Mouse (Mus musculus): ENCODE data around the gene Zbtb8b.
"Not testable (repeated sequence)": the region's sequence is repeated elsewhere in the genome, so short reads cannot be mapped to it uniquely, and the experiment has no call there.

Gene Zbtb8b

GRCm38 (mm10) chr4:129440340-129441063, at the start of gene Zbtb8b:
Zbtb8b (minus strand) TSS chr4:129440853.
- DNase-seq (ENCODE audit: low spot score in 2 of 2), result no peak

GRCm38 (mm10) chr4:129481090-129481489, 40.4 kb upstream of the Zbtb8b start:
- no peak for DNase-seq (ENCODE audit: low spot score in 2 of 2)

- no peak for DNase-seq (ENCODE audit: low spot score in 2 of 2)
Observed at GRCm38 (mm10) chr4:129479863-129480262, 39.2 kb upstream of the Zbtb8b start.

GRCm38 (mm10) chr4:129476047-129476446, 35.4 kb upstream of the Zbtb8b start:
- no peak for DNase-seq (ENCODE audit: low spot score in 2 of 2)

GRCm38 (mm10) chr4:129464286-129464815, 23.7 kb upstream of the Zbtb8b start:
- DNase-seq (ENCODE audit: low spot score in 2 of 2), result no peak

DNA sequence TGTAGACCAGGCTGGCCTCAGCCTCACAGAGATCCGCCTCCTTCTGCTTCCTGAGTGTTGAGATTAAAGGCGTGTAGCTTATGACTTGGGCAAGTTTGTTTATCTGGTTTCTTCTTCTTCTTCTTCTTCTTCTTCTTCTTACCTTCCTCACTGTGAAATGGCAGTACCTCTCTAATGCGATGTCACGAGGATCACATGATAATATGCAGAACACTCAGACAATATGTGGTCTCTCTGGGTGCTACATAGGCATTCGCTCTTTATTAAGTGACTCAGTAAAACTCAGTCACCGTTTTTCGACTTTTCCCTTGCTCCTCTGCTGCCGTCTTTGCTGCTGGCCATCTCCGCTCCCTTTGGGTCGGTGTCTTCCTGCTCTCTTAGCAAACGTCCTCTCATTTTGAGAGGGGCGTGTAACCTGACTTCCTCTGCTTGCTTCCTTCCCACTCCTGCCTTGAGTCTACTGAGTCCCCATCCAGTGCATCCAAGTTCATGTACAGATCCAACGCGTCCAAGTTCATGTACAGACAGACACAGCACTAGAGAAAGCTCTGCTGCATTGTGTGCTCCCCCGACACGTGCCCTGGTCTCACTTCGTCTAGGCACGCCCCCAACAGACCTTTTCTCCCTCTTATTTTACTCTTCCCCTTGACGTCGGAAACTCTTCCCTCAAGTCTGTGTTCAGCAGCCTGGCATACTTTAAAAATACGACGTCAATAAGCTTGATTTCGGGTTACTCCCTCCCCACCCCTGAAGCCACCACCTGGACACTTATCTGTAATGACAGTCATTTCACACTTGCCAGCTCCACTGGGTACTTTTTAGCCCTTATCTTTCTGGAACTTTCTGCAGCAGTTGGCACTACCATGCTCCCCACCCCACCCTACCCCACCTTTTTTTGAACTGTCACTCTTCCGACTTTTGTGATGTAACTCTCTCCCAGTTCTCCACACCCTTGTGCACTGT, 22.7 kb upstream of the Zbtb8b start:
- peak; percentile 25 to 37 for DNase-seq (ENCODE audit: low spot score in 2 of 2)

GRCm38 (mm10) chr4:129462118-129462517, 21.5 kb upstream of the Zbtb8b start:
- DNase-seq (ENCODE audit: low spot score in 2 of 2), result no peak

GRCm38 (mm10) chr4:129461183-129461960, 20.7 kb upstream of the Zbtb8b start, which contains the start of gene Bsdc1:
Bsdc1 (plus strand) TSS chr4:129461581.
- peak; percentile 99 for DNase-seq (ENCODE audit: low spot score in 2 of 2)

- DNase-seq (ENCODE audit: low spot score in 2 of 2), result no peak
Observed at GRCm38 (mm10) chr4:129460827-129461182, 20.2 kb upstream of the Zbtb8b start.

DNA sequence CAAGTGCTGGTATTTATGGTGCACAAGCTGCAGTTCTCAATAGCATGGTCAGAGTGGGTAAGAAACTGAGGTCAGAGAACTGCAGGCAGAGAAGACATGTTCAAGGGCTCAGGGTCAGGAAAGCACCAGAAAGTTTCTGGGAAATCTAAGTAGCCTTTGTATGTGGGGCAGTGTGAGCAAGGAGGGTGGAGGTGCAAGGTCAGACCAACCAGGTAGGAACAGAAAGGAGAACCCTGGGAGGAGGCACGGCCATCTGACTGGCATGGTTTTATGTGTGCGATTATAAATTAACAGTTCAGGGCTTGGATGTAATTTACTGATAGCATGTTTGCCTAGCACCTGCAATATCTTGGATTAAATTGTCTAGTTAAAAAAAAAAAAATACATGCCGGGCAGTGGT, 19.1 kb upstream of the Zbtb8b start:
- no peak for DNase-seq (ENCODE audit: low spot score in 2 of 2)

DNA sequence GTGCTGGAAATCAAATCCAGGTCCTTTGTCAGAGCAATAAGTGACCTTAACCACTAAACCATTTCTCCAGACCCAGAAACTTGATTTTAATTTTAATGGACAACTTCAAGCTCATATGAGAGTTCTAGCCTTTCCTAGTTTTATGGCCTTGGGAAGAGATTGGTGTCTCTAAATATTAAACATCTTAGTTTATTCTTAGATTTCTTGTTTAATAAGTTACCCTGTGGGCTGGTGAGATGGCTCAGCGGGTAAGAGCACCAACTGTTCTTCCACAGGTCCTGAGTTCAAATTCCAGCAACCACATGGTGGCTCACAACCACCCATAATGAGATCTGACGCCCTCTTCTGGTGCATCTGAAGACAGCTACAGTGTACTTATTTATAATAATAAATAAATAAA, 16.7 kb upstream of the Zbtb8b start:
- DNase-seq (ENCODE audit: low spot score in 2 of 2), result not testable (repeated sequence)

GRCm38 (mm10) chr4:129456126-129456525, 15.5 kb upstream of the Zbtb8b start:
- DNase-seq (ENCODE audit: low spot score in 2 of 2), result no peak

DNA sequence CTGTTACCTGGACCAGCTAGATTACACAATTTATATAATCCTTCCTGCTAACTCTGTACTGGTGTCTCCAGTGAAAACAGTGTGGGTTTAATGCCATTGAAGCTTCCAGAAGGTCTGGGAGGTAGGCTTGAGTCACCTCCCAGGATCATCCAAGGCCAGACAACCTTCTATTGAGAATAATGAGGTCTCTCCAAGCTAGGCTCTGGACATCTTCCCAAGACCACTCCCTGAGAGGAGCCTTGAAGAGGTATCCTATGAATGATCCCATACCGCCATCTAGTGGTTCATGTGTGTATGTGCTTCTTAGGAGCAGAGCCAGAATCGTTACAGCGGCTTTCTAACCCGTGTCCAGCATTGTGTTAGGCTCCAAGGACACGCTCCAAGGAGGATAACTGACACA, 14.6 kb upstream of the Zbtb8b start:
- DNase-seq (ENCODE audit: low spot score in 2 of 2), result peak in 1 of 2 experiments; percentile 55

DNA sequence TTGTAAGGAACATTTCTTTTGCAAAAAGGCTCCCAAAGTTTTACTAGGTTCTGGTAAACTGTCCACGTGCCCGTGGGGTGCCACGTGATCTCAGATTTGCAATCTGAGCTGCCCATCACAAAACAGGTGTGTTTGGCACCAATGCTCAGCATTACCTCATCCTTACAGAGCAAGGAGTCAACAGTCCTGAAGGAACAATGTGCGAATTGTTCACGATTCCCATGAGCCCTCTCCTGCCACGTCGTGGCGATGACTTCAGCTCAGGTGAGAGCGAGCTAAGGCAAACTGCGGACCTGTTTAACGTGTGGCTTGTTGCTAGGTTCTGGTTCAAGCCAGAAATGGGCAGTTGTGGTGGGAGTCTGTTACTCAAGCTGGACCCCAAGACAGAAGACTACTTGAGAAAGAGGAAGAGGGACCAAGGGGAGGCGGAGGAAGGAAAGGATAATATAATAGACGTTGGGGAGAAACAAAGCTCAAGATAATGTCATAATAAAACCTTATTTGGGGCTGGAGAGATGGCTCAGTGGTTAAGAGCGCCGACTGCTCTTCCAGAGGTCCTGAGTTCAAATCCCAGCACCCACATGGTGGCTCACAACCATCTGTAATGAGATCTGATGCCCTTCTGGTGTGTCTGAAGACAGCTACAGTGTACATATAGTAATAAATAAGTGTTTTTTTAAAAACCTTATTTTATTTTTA, 11.0 kb upstream of the Zbtb8b start:
- DNase-seq (ENCODE audit: low spot score in 2 of 2), result no peak

DNA sequence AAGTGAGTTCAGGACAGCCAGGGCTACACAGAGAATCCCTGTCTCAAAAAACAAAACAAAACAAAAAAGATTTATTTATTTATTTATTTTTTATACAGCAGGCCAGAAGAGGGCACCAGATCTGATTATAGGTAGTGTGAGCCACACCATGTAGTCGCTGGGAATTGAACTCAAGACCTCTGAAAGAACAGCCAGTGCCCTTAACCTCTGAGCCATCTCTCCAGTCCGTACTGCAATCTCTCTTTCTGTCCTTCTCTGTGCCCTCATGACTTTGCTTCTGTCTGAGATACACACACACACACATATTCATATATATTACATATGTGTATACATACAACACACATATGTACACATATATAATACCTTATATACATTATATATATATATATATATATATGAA, 10.2 kb upstream of the Zbtb8b start:
- DNase-seq (ENCODE audit: low spot score in 2 of 2), result no peak

DNA sequence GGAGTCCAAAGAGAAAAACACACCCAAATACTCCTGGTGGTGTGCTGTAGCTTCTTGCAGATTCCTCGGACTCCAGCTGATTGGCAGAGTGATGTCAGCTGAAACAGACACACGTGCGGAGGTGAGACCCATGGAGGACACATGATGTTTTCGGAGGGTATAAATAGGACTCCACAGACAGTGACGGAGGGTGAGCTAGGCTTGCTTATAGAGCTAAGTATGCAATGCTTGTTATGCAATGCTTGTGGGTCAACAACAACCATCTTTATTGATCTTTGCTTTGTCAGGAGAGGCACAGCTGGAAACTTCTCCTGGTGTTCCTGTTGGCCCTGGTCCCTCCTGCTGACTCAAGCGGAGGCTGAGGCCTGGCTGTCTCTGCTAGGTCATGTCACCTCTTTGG, 8.1 kb upstream of the Zbtb8b start:
- DNase-seq (ENCODE audit: low spot score in 2 of 2), result no peak

GRCm38 (mm10) chr4:129447778-129448563, 7.3 kb upstream of the Zbtb8b start:
- DNase-seq (ENCODE audit: low spot score in 2 of 2), result no peak

DNA sequence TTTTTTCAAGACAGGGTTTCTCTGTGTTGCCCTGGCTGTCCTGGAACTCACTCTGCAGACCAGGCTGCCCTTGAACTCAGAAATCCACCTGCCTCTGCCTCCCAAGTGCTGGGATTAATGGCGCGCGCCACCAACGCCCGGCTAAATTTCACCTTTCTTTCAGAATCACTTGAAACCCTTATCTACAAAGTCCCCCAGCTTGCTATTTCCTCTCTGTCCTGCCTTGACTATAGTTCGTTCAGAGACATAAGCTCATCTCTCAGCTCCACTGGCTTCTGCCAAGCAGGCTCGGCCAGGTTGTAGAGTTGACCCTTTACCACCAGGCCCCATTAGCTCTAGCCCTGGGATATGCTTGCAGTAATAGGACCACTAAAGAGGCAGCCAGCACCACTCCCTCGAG, 6.7 kb upstream of the Zbtb8b start:
- no peak for DNase-seq (ENCODE audit: low spot score in 2 of 2)

DNA sequence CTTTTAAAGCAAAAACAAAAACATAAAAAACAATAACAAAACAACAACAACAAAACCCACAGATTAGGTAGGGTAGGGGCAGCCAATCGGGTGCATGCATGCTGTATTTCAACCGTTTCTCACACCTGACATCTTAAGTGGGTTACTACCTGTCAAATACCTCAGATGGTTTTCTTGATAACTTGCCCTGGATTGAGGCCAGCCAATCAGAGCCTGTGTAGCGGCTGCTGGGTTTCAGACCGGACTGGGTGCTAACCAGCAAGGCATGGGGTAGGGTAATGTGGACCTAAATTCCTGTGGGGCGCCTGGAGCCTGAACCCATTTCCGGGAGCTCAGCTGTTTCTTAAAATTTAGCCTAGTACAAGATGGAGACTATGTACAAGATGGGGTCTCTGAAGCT, 492 bp upstream of the Zbtb8b start:
- no peak for DNase-seq (ENCODE audit: low spot score in 2 of 2)

- DNase-seq (ENCODE audit: low spot score in 2 of 2), result no peak
Observed at GRCm38 (mm10) chr4:129418321-129418720, 22.3 kb downstream of the Zbtb8b start.

Data from spleen, postnatal 14 days (tissue).